Mouse (Mus musculus): Measurements from ENCODE around the gene 1700019N19Rik.

DNA sequence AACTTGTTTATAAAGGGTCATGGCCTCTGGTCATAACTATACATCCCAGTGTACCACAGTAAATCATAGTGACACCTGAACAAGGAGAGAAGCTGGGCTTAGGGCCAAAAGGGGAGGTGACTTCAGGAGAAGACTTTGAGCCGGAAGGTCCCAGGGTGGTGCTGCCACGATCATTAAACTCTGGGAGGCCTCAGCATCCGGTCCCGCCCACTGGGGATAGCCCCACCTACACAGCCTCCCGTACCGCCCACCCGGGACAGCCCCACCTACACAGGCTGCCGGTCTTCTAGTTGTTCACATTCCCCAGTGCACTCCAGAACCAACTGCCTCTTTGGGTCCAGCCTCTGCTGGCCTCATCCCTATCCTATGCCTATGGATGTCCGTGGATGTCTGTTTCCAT lies 34.8 kb downstream of the 1700019N19Rik start, which contains the start of gene Pnliprp2:
- no peak for TF ChIP-seq CTCF (IDR thresholded peaks at IDR 0.05; ENCODE audit: extremely low read depth, insufficient read depth, low read length)
- no peak for TF ChIP-seq POLR2A (IDR thresholded peaks at IDR 0.05; ENCODE audit: extremely low read depth, insufficient read depth, low read length)

Data from cortical plate, adult 2 months (tissue).